Mouse (Mus musculus) heart, embryonic 11.5 days (tissue): ENCODE results near the gene Prpf6. TPM values are rescaled to one million over a fixed set of nuclear protein-coding genes. Genes with fewer than 3 reads are reported as not detected.

ENCODE experiments used
- ATAC-seq: fragments of 200-750 bp; cut with Nextera tagmentation; replicated peaks from 2 replicates; pipeline ENCODE4 v1.8.0; 2017; ENCODE audit warnings: moderate library complexity; ENCODE audit not compliant: insufficient number of reproducible peaks, low FRiP score, low TSS enrichment
- H3K27ac ChIP-seq: fragments of 300-500 bp; sonication (generic); 2 replicates; pipeline ENCODE4 v1.5.1; 2014; ENCODE audit warnings: mild to moderate bottlenecking, low read depth, low read length
- H3K27me3 ChIP-seq: fragments of 300-500 bp; sonication (generic); 2 replicates; pipeline ENCODE4 v1.6.1; 2014; ENCODE audit warnings: mild to moderate bottlenecking, low read length, mixed read lengths; ENCODE audit not compliant: control insufficient read depth, insufficient read depth
- H3K36me3 ChIP-seq: fragments of 300-500 bp; sonication (generic); 2 replicates; pipeline ENCODE4 v1.6.1; 2014; ENCODE audit warnings: mild to moderate bottlenecking, low read length, moderate library complexity, mixed read lengths; ENCODE audit not compliant: control insufficient read depth, insufficient read depth
- H3K4me1 ChIP-seq: fragments of 300-500 bp; sonication (generic); 2 replicates; pipeline ENCODE4 v1.6.1; 2014; ENCODE audit warnings: low read length; ENCODE audit not compliant: control insufficient read depth, insufficient read depth
- H3K4me2 ChIP-seq: fragments of 300-500 bp; sonication (generic); 2 replicates; pipeline ENCODE4 v1.6.1; 2014; ENCODE audit warnings: mild to moderate bottlenecking, moderate library complexity
- H3K4me3 ChIP-seq: fragments of 300-500 bp; sonication (generic); 2 replicates; pipeline ENCODE4 v1.5.1; 2014; ENCODE audit warnings: low read depth, low read length
- H3K9ac ChIP-seq: fragments of 300-500 bp; sonication (generic); 2 replicates; pipeline ENCODE4 v1.6.1; 2014; ENCODE audit warnings: mild to moderate bottlenecking, low read depth, low read length, moderate library complexity
- H3K9me3 ChIP-seq: fragments of 300-500 bp; sonication (generic); replicated peaks from 2 replicates; pipeline ENCODE4 v1.6.1; 2016; ENCODE audit warnings: low read length; ENCODE audit not compliant: control insufficient read depth
- WGBS: fragments of 180-500 bp; shearing (Covaris S2); extraction: QIAGEN DNeasy Blood & Tissue Kit; methylation state at CpG from one replicate; pipeline ENCODE4 v1.1.7; 2014; ENCODE audit not compliant: insufficient replicate concordance; 5-methylcytosine and 5-hydroxymethylcytosine counted together
- polyA plus RNA-seq: library from polyadenylated mRNA; unstranded; fragments of >200 nt; fragmentation: Nextera tagmentation; extraction: Ambion mirVana; gene quantifications from 2 replicates; pipeline ENCODE4 v1.2.1, GENCODE M21; 2014

Prpf6 gene
- 45.5 and 53.2 TPM in 2 replicates for polyA plus RNA-seq

GRCm38 (mm10) chr2:181591528-181592085 is at the start of gene Prpf6:
TSS of gene Prpf6 (plus strand) at chr2:181591868.
- Histone ChIP-seq H3K27me3 (no peaks in the 10 kb centered on the region), H3K4me3 (peak within 1 kb of the TSS; percentile 86), H3K4me1 (peaks cover 13% of the 10 kb centered on the region), H3K4me2 (peak within 1 kb of the TSS; percentile 82), H3K9ac (peak within 1 kb of the TSS; percentile 89), H3K27ac (peak within 1 kb of the TSS; percentile 58; the same call in 1 of the 2 replicates), H3K36me3 (peaks cover 30% of the 10 kb centered on the region), H3K9me3 (no peaks in the 10 kb centered on the region)
- no peak for ATAC-seq
- 20% methylated on average over 5 of the region's 5 CpGs for WGBS

GRCm38 (mm10) chr2:181546142-181546541 is 45.5 kb upstream of the Prpf6 start:
- no peak overlapping the region for H3K27ac ChIP-seq
- H3K9ac ChIP-seq: no peak overlapping the region
- WGBS: 90% methylated on average over 7 of the region's 7 CpGs
- no peak overlapping the region for H3K4me2 ChIP-seq
- no peak for ATAC-seq
- 0 out of 2 replicates have a peak, but pooled peaks cover 3% of the 10 kb centered on the region for H3K4me1 ChIP-seq
- peaks cover 24% of the 10 kb centered on the region for H3K36me3 ChIP-seq
- no peaks in the 10 kb centered on the region for H3K9me3 ChIP-seq
- no peak overlapping the region for H3K4me3 ChIP-seq
- H3K27me3 ChIP-seq: no peaks in the 10 kb centered on the region

- WGBS: 82% methylated on average over 1 of the region's 1 CpGs
- Histone ChIP-seq H3K27me3 (no peaks in the 10 kb centered on the region), H3K36me3 (peaks cover 38% of the 10 kb centered on the region), H3K9ac (no peak overlapping the region), H3K27ac (no peak overlapping the region), H3K4me3 (no peak overlapping the region), H3K4me1 (0 out of 2 replicates have a peak, but pooled peaks cover 3% of the 10 kb centered on the region), H3K9me3 (no peaks in the 10 kb centered on the region), H3K4me2 (no peak overlapping the region)
- ATAC-seq: no peak
Observed at GRCm38 (mm10) chr2:181548227-181548626, 43.4 kb upstream of the Prpf6 start.

DNA sequence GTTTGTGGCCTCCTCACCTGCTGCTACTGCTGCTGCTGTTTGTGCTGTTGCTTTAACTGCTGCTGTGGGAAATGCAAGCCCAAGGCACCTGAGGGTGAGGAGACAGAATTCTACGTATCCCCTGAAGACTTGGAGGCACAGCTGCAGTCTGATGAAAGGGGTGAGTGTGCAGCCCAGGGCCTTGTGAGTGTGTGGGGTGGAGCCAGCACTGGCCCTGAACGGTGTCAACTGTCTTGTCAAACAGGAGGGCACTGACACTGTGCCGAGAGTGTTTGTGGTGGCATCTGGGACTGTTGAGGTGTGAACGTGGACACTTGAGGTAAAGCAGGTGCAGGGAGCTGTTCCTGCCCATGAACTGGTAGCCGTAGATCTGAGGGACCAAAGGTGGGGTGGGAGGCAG is 43.0 kb upstream of the Prpf6 start:
- no peak overlapping the region for H3K4me2 ChIP-seq
- H3K4me1 ChIP-seq: 0 out of 2 replicates have a peak, but pooled peaks cover 3% of the 10 kb centered on the region
- H3K36me3 ChIP-seq: peaks cover 38% of the 10 kb centered on the region
- H3K27me3 ChIP-seq: no peaks in the 10 kb centered on the region
- no peak for ATAC-seq
- no peaks in the 10 kb centered on the region for H3K9me3 ChIP-seq
- H3K27ac ChIP-seq: no peak overlapping the region
- H3K4me3 ChIP-seq: no peak overlapping the region
- H3K9ac ChIP-seq: no peak overlapping the region
- 80% methylated on average over 5 of the region's 5 CpGs for WGBS

DNA sequence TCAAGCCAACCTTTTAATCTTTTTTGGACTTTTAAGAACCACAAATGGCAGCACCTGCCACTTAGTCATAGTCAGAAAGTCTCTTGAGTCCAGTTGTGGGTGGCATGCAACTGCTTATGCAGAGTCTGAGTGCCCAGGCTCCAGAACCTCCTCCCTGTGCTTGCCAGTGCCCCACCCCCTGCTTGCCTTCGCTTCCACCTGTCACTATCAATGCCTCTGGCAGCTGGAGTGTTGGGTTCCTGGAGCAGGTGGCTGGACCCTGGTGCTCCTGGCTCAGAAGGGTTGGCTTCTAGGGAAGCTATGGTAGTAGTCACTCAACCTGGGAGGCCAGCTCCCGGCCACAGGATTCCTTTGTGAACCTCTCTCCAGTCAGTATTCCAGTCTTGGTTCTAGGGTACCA is 41.4 kb upstream of the Prpf6 start:
- WGBS: 93% methylated on average over 2 of the region's 2 CpGs
- H3K4me2 ChIP-seq: no peak overlapping the region
- no peak for ATAC-seq
- H3K4me1 ChIP-seq: 0 out of 2 replicates have a peak, but pooled peaks cover 3% of the 10 kb centered on the region
- no peak overlapping the region for H3K4me3 ChIP-seq
- H3K27me3 ChIP-seq: no peaks in the 10 kb centered on the region
- peaks cover 38% of the 10 kb centered on the region for H3K36me3 ChIP-seq
- H3K9ac ChIP-seq: no peak overlapping the region
- no peaks in the 10 kb centered on the region for H3K9me3 ChIP-seq
- H3K27ac ChIP-seq: no peak overlapping the region

DNA sequence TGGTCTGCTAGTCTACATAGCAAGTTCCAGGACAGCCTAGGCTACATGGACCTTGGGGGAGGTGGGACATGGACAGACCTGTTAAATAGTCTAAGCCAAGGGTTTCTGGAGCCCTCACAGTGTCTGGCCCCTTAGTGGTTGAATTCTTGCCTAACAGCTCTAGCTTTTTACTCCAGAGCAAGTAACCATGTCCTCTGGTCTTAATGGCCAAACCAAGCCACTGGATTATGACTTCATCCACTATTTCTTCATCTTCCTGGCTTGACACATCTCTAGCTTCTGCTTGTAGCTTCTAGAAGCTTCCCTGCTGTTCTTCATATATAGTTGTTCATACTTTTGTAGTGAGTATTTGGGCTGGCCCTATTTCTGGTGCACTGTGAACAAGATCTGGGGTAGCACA is 37.9 kb upstream of the Prpf6 start:
- H3K9ac ChIP-seq: no peak overlapping the region
- H3K27me3 ChIP-seq: no peaks in the 10 kb centered on the region
- ATAC-seq: no peak
- peaks cover 33% of the 10 kb centered on the region for H3K36me3 ChIP-seq
- no peaks in the 10 kb centered on the region for H3K4me1 ChIP-seq
- H3K4me3 ChIP-seq: no peak overlapping the region
- no peak overlapping the region for H3K27ac ChIP-seq
- H3K4me2 ChIP-seq: no peak overlapping the region
- H3K9me3 ChIP-seq: no peaks in the 10 kb centered on the region

DNA sequence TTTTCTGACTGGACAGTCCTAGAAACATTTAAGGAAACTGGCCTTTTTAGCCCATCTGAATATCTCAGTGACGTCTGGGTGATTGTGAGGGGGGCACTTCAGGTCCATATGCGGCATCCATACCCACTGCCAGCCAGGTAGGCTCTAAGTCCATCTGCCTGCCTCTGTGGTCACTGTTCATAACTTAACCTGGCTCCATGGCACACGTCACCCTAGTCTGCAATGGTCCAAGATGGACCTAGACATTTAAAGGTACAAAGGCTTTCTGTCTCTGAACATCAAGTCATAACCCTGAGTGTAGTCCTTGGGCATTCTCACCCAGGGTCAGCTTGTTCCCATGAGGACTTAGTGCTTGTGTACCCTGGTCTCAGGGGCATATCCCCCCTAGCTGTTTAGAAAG is 24.3 kb upstream of the Prpf6 start:
- H3K36me3 ChIP-seq: no peaks in the 10 kb centered on the region
- no peak overlapping the region for H3K9ac ChIP-seq
- no peak overlapping the region for H3K4me2 ChIP-seq
- H3K27me3 ChIP-seq: no peaks in the 10 kb centered on the region
- no peak overlapping the region for H3K27ac ChIP-seq
- ATAC-seq: no peak
- peaks cover 6% of the 10 kb centered on the region for H3K4me1 ChIP-seq
- no peak overlapping the region for H3K4me3 ChIP-seq
- no peaks in the 10 kb centered on the region for H3K9me3 ChIP-seq
- 81% methylated on average over 3 of the region's 3 CpGs for WGBS

DNA sequence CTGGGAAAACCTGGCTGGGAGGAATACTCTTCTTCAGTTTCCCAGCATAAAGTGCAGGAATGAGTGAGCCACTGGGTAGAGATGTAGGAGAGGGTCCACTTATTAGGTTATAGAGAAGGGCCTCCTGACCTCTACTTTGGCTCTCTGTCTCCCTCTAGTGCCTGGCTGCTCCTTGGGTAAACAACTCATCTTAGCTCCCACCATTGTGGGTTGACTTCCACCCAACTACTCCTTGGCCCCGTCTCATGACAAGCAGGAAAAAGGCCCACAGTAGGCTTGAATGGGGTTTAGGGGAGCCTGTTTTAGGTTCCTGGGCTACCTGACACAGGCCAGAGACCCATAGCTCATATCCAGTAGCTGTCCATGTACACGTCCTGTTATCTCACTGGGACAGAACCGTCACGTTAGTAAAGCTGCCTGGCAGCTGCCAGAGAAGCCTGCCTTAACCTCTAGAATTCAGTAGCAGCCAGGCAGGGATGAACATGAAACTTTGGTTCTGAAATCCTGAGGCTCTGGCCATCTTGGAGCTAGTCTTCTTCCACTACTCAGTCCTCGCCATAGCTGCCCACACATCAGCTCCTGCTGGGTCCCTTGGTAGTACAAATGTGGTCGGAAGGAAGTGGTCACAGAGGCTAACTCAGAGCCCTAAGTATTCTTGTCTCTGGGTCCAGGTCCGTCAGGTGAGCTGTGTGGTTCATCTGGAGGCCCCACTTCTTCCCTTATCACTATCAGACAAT is 23.2 kb upstream of the Prpf6 start:
- Histone ChIP-seq H3K9me3 (no peaks in the 10 kb centered on the region), H3K4me3 (no peak overlapping the region), H3K27ac (no peak overlapping the region), H3K27me3 (no peaks in the 10 kb centered on the region), H3K4me1 (peaks cover 6% of the 10 kb centered on the region), H3K36me3 (peaks cover under 1% of the 10 kb centered on the region; the same call in 1 of the 2 replicates), H3K4me2 (no peak overlapping the region), H3K9ac (no peak overlapping the region)
- ATAC-seq: no peak
- WGBS: 55% methylated on average over 7 of the region's 7 CpGs

DNA sequence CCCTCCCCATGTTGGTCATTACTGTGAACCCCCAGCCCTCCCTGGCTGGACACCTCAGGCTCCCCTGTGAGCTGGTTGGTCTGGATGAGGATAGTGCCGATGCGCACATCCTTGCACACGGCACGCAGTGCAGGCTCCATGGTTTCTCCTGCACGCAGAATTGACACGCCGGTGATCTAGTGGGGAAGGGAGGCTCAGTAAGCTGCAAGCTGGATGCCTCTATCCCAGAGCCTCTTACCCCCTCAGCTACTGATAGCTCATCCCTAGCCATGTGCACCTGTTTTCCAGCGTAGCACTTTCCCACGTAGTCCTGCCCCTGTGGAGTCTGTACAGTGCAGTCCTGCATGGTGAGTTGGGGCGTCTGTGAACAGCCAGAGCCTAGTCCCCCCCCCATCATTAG is 21.8 kb upstream of the Prpf6 start:
- H3K4me1 ChIP-seq: peaks cover 6% of the 10 kb centered on the region
- no peaks in the 10 kb centered on the region for H3K27me3 ChIP-seq
- H3K27ac ChIP-seq: no peak overlapping the region
- 94% methylated on average over 10 of the region's 10 CpGs for WGBS
- ATAC-seq: no peak
- H3K4me3 ChIP-seq: no peak overlapping the region
- H3K36me3 ChIP-seq: peaks cover 3% of the 10 kb centered on the region; the same call in 1 of the 2 replicates
- H3K9me3 ChIP-seq: no peaks in the 10 kb centered on the region
- no peak overlapping the region for H3K4me2 ChIP-seq
- no peak overlapping the region for H3K9ac ChIP-seq
